7 mouse cellular contexts compared by ENCODE assay signal in genomic region chr5:66259431-66259755, GRCm38 (mm10). TPM values are rescaled to one million over a fixed set of nuclear protein-coding genes. Genes with fewer than 3 reads are reported as not detected.
DNase-seq lines count a peak whose midpoint lies in the region; ATAC-seq and TF ChIP-seq lines count a peak whose summit lies in the region.
"Not testable (repeated sequence)": the region's sequence is repeated elsewhere in the genome, so short reads cannot be mapped to it uniquely, and the experiment has no call there.

No protein-coding gene starts in this region.

- DNase-seq in lung, postnatal 0 days (ENCODE audit: low spot score) = peak; percentile 93

- peak overlapping the region; percentile 82 for H3K4me2 ChIP-seq in forebrain, embryonic 13.5 days
- H3K4me2 ChIP-seq in heart, embryonic 15.5 days = peak overlapping the region; percentile 93
- H3K4me2 ChIP-seq in intestine, embryonic 15.5 days (replicated peaks) = peak overlapping the region; percentile 97
- peak overlapping the region; percentile 87 for H3K4me2 ChIP-seq in limb, embryonic 13.5 days (replicated peaks)
- peak overlapping the region; percentile 79 for H3K4me2 ChIP-seq in lung, postnatal 0 days (replicated peaks; ENCODE audit: low read depth, low read length)
- H3K4me2 ChIP-seq in neural tube, embryonic 12.5 days (replicated peaks) = peak overlapping the region; percentile 94

- not testable (repeated sequence) for TF ChIP-seq EP300 in lung, postnatal 0 days (IDR thresholded peaks at IDR 0.05)

- H3K9me3 ChIP-seq in forebrain, embryonic 13.5 days (replicated peaks); heart, embryonic 15.5 days (replicated peaks); intestine, embryonic 15.5 days; limb, embryonic 13.5 days; lung, postnatal 0 days (ENCODE audit: low read length); neural tube, embryonic 12.5 days: not testable (repeated sequence)

- H3K4me1 ChIP-seq in forebrain, embryonic 13.5 days; heart, embryonic 15.5 days (replicated peaks); intestine, embryonic 15.5 days (replicated peaks); limb, embryonic 13.5 days; lung, postnatal 0 days (ENCODE audit: insufficient read depth, low read depth, low read length); neural tube, embryonic 12.5 days: not testable (repeated sequence)

- peak; percentile 23; the same call in 1 of the 2 replicates for ATAC-seq in cerebellum, adult (ENCODE audit: insufficient number of reproducible peaks, low FRiP score, low TSS enrichment)
- ATAC-seq in forebrain, embryonic 13.5 days; heart, embryonic 15.5 days (replicated peaks; ENCODE audit: insufficient number of reproducible peaks, insufficient read depth, low FRiP score, low read depth); limb, embryonic 13.5 days (ENCODE audit: low FRiP score, low read depth); lung, postnatal 0 days; neural tube, embryonic 12.5 days (ENCODE audit: low FRiP score, low read depth): not testable (repeated sequence)
- ATAC-seq in intestine, embryonic 15.5 days = peak; percentile 34; the same call in 1 of the 2 replicates

- H3K9ac ChIP-seq in forebrain, embryonic 13.5 days = peak overlapping the region; percentile 83
- peak overlapping the region; percentile 56 for H3K9ac ChIP-seq in heart, embryonic 15.5 days
- peak overlapping the region; percentile 50 for H3K9ac ChIP-seq in intestine, embryonic 15.5 days
- H3K9ac ChIP-seq in limb, embryonic 13.5 days = peak overlapping the region; percentile 82
- not testable (repeated sequence) for H3K9ac ChIP-seq in lung, postnatal 0 days (replicated peaks; ENCODE audit: low read depth)
- peak overlapping the region; percentile 73 for H3K9ac ChIP-seq in neural tube, embryonic 12.5 days

- H3K4me3 ChIP-seq in forebrain, embryonic 13.5 days = peak overlapping the region; percentile 67
- peak overlapping the region; percentile 67 for H3K4me3 ChIP-seq in heart, embryonic 15.5 days
- H3K4me3 ChIP-seq in intestine, embryonic 15.5 days (replicated peaks) = peak overlapping the region; percentile 61
- H3K4me3 ChIP-seq in limb, embryonic 13.5 days = peak overlapping the region; percentile 64
- peak overlapping the region; percentile 50 for H3K4me3 ChIP-seq in lung, postnatal 0 days (ENCODE audit: low read depth, low read length)
- H3K4me3 ChIP-seq in neural tube, embryonic 12.5 days = peak overlapping the region; percentile 62

- not testable (repeated sequence) for H3K27ac ChIP-seq in forebrain, embryonic 13.5 days; heart, embryonic 15.5 days; intestine, embryonic 15.5 days; limb, embryonic 13.5 days; neural tube, embryonic 12.5 days
- H3K27ac ChIP-seq in lung, postnatal 0 days (ENCODE audit: low read length) = 0 out of 2 replicates have a peak overlapping the region, but pooled peaks have one; percentile 47

- H3K27me3 ChIP-seq in forebrain, embryonic 13.5 days; heart, embryonic 15.5 days; intestine, embryonic 15.5 days (replicated peaks); limb, embryonic 13.5 days; lung, postnatal 0 days (replicated peaks; ENCODE audit: insufficient read depth, low read length); neural tube, embryonic 12.5 days (replicated peaks): not testable (repeated sequence)

- WGBS in forebrain, embryonic 13.5 days = 4% methylated on average over 5 of the region's 5 CpGs
- WGBS in heart, embryonic 15.5 days = 5% methylated on average over 5 of the region's 5 CpGs
- 5% methylated on average over 5 of the region's 5 CpGs for WGBS in intestine, embryonic 15.5 days
- WGBS in limb, embryonic 13.5 days = 6% methylated on average over 5 of the region's 5 CpGs
- WGBS in lung, postnatal 0 days = 9% methylated on average over 5 of the region's 5 CpGs
- WGBS in neural tube, embryonic 12.5 days = 6% methylated on average over 5 of the region's 5 CpGs

- TF ChIP-seq CTCF in lung, postnatal 0 days (IDR thresholded peaks at IDR 0.05) = not testable (repeated sequence)

- H3K36me3 ChIP-seq in forebrain, embryonic 13.5 days (ENCODE audit: poor library complexity, severe bottlenecking); heart, embryonic 15.5 days; intestine, embryonic 15.5 days; limb, embryonic 13.5 days; lung, postnatal 0 days (ENCODE audit: insufficient read depth, low read length); neural tube, embryonic 12.5 days: not testable (repeated sequence)

RNA-seq across cellular contexts. Expression of gene Nsun7, which starts 0.3 kb away (rescaled TPM):
- 1.5 and 1.9 TPM in 2 replicates for polyA plus RNA-seq in forebrain, embryonic 13.5 days (2015; fragmentation: Nextera tagmentation; extraction: Ambion mirVana)
- 0.21 and 0.33 TPM in 2 replicates for polyA plus RNA-seq in heart, embryonic 15.5 days (2015; fragmentation: Nextera tagmentation; extraction: Ambion mirVana)
- 0.14 and 0.27 TPM in 2 replicates for polyA plus RNA-seq in intestine, embryonic 15.5 days (2015; fragmentation: Nextera tagmentation; extraction: Ambion mirVana)
- polyA plus RNA-seq in limb, embryonic 13.5 days (2015; fragmentation: Nextera tagmentation; extraction: Ambion mirVana) = 1.1 and 1.3 TPM in 2 replicates
- 0.93 and 1.1 TPM in 2 replicates for polyA plus RNA-seq in lung, postnatal 0 days (2015; fragmentation: Nextera tagmentation; extraction: Ambion mirVana)
- 0.88 and 1.0 TPM in 2 replicates for polyA plus RNA-seq in neural tube, embryonic 12.5 days (2016; fragmentation: Nextera tagmentation; extraction: Ambion mirVana)
